Mouse (Mus musculus): ENCODE results near the gene Vmn1r55.

GRCm38 (mm10) chr7:5092381-5092780 lies 57.1 kb downstream of the Vmn1r55 start:
- TF ChIP-seq NELFE (IDR thresholded peaks at IDR 0.05; ENCODE audit: low read depth, low read length) (no peak), USF1 (IDR thresholded peaks at IDR 0.05; ENCODE audit: low read depth, low read length) (no peak)
